Mouse (Mus musculus): ENCODE results near the gene Slc43a1.
A peak's percentile ranks its signal among the peaks of the same experiment; 100 is the strongest.
"Not testable (repeated sequence)": the region's sequence is repeated elsewhere in the genome, so short reads cannot be mapped to it uniquely, and the experiment has no call there.

Gene Slc43a1

DNA sequence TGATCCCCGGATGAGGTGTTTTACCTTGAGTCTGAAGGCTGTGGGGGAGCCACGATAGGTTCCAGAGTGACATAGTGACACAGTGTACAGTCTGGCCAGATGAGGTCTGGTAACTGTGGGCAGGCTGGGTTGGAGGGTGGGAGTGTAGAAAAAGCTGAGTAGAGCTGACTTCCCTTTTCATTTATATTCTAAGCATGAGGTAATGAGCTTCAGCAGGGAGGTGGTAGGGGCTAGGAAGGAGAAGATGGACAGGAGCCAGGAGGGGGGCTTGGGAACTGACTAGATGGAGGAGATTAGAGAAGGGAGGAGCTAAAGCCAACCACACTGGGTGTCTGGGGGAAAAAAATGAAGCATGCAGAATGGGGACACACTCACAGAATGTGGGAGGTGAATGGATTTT lies 30.3 kb downstream of the Slc43a1 start:
- no peak for DNase-seq

GRCm38 (mm10) chr2:84870623-84871160 lies 32.0 kb downstream of the Slc43a1 start:
- peak; percentile 34 for DNase-seq

DNA sequence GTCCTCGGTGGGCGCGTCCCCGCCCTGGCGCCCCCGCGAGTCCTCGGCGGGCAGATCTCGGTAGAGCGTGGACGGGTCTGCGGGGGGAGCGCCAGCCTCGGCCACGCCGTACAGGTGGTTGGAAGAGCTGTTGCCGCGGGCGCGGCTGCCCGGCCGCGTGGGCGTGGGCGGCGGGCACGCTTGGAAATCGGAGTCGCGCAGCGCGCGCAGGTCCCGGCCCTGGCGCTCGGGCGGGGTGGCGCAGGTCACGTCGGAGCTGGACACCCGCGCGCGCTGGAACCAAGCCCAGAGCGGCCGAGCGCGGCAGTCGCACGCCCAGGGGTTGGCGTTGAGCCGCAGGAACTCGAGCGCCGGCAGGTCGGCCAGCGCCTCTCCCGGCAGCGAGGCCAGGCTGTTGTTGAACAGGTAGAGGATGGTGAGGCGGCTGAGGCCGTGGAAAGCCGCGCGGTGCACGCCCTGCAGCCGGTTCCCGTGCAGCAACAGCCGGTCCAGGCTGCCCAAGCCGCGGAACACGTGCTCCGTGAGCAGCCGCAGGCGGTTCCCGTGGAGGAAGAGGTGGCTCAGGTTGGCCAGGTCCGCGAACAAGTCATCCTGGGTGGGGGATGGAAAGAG lies 33.6 kb downstream of the Slc43a1 start:
- peak; percentile 78 for DNase-seq

- no peak for DNase-seq
Measured at GRCm38 (mm10) chr2:84875842-84876241, 37.2 kb downstream of the Slc43a1 start.

GRCm38 (mm10) chr2:84880590-84880989 lies 41.9 kb downstream of the Slc43a1 start:
- no peak for DNase-seq

DNA sequence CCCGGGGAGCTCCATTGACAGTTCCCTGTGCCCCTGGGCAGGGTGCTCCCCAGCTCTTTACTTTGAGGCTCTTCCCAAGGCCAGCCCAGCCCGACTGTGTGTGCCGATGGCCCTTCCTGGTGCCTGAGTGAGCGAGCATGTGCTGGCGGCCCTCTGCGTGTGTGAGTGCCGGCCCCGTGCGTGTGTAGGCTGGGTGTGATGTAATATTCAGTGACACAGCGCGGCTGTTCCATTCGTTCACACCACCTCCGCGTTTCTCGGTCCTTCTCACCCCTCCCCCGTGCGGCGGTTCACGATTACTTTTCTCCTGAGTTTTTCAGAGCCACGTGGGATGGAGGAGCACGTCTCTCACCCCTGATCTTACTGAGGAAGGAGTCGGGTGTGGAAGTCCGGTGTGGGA lies 44.0 kb downstream of the Slc43a1 start:
- DNase-seq = peak; percentile 38

DNA sequence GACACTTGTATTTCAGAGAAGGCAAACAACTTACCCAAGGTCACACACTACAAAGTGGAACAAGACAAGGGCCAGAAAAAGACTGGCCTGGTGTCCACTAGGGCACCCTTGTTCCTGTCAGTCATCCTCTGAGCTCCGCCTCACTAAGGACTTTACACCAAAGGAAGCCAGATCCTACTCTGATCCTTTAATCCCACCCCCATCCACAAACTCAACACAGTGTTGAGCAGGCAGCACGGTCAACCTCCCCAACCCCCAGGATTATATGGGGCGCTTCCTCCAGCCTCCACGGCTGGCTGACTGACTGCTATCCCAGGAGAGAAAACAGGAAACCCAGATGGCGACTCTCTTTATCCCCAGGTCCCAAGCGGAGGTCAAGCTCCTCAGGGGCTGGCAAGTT lies 44.4 kb downstream of the Slc43a1 start:
- DNase-seq = no peak

GRCm38 (mm10) chr2:84883530-84883929 lies 44.9 kb downstream of the Slc43a1 start:
- DNase-seq = no peak

DNA sequence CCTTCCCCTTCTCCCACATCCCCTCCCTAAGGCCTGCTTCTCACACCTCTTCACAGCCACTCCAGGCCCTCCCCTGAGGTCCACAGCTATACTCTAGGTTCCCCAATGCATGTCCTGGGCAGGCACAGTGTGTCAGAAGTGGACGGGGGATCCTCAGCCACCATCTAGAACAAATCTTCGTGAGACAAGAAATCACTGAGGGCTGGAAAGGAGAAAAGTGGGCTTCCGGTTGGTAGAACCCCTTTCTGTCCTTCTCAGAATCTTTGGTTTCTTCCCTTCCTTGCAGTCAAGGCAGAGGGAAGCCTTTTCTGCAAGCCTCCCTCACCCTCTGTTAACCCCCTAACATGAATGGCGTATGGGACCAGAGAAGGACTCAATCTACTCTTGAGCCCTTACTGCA lies 45.3 kb downstream of the Slc43a1 start:
- peak; percentile 1 for DNase-seq

DNA sequence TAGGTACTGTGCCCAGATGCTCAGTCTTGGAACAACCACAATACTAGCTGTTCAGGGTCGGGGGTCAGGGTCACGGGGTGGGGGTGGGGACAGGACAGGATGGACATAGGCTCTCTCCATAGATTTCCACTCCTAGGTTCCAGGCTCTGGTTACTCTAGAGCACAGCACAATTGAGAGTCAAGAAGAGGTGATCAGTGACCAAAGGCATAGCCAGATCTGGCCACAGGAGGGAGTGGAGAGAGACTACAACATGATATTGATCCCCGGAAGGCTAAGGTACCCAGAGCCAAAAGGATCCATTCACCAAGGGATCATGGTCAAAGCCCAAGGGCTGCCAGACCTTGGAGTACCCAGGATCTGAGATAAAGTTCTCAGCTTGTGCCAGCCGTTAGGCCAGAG lies 46.0 kb downstream of the Slc43a1 start:
- peak; percentile 2 for DNase-seq

DNA sequence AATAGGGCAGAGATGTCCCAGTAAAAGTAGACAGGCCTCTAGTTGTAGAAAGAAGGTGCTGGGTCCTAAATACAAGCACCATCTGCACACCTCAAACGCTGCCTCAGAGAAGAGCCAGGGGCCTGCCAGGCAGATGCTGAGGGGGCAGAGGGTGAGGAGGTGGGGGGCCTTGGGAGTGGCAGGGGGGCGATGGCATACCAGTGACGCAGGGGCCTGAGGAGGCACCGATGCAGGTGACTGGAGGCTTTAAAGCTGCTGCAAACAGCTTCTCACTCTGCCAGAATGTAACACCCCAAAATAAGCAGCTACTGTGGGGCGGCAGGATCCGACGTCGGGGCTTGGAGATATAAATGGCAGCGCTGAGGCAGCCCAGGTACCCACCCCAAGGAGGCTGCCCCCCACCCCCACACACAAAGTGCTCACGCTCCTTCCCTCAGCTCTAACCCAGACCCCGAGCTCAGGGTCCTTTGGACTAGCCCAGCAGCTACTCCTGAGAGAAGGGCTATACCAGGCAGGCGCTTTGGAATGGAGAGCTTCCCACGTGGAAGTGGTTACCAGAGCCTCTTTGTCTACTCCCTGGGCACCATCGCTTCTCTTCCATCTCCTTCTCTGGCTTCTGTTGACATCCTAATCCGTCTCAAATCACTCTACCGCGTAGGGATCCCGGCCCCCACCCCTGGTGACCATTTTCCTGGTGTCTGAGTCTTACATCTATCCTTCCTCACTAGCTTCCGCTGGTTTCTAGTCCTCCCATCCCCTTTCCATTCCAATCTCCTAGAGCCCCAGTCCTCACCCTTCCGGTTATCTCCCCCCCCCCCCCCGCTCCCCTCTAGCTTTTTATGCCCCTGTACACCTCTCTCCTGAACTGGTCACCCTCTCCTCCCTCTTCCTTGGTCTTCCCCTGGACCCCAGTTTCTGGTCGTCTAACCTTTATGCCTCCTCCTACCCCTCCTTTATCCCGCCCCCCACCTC lies 46.7 kb downstream of the Slc43a1 start:
- DNase-seq = peak; percentile 4

- DNase-seq = peak; percentile 25
Measured at GRCm38 (mm10) chr2:84886234-84886731, 47.6 kb downstream of the Slc43a1 start, which contains the start of gene Rtn4rl2. Rtn4rl2 (minus strand) TSS chr2:84886710.

DNA sequence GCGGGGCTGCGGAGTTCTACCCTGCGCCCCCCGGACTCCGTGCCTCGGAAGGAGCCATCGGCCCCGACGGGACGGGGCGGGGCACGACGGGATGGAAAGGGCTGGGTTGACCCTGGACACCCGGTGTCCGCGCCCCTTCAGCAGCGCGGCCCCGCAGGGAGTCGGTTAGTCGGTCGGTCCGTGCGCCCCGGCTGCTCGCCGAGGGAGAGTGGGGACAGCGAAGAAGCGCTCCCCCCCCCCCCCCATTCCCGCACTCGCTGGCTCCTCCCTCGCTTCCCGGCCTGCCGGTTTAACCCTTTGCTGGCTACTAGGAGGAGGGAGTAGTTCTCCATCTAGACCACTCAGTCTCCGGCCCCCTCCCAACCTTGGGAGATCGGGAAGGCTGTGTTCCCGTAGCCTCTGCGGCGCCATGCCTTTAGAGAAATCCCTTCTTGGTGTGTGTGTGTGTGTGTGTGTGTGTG lies 48.2 kb downstream of the Slc43a1 start:
- DNase-seq = peak; percentile 53

- DNase-seq = peak; percentile 29
Measured at GRCm38 (mm10) chr2:84887411-84888271, 49.0 kb downstream of the Slc43a1 start.

DNA sequence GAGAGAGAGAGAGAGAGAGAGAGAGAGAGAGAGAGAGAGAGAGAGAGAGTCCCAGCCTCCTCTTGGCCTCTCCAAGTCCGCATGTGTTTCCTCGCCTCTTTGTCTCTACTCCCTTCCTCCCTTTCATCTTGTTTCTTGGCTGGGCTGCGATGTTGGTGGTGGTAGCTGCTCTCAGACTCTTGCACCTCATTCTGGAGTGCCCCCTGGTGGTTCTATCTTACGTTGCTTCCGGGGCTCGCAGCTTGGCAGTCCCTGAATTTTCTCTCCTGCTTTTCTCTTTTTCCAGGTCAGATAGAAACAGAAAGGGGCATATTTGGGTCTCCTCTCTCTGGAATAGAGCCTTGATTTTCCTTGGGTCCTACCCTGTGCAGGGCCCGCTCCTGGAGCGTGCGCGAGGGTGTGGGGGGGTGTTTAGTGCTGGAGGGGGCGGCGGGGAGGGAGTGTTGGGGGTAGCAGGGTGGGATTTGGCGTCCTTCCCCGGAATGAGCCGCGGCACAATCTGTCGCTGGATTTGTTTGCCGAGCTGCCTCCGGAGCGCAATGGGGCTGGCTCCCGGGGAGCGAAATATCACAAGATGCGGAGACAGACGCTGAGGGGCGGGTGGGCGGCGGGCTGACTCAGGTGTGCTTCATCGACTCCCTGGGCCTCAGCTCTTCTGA lies 50.1 kb downstream of the Slc43a1 start:
- peak; percentile 83 for DNase-seq

DNA sequence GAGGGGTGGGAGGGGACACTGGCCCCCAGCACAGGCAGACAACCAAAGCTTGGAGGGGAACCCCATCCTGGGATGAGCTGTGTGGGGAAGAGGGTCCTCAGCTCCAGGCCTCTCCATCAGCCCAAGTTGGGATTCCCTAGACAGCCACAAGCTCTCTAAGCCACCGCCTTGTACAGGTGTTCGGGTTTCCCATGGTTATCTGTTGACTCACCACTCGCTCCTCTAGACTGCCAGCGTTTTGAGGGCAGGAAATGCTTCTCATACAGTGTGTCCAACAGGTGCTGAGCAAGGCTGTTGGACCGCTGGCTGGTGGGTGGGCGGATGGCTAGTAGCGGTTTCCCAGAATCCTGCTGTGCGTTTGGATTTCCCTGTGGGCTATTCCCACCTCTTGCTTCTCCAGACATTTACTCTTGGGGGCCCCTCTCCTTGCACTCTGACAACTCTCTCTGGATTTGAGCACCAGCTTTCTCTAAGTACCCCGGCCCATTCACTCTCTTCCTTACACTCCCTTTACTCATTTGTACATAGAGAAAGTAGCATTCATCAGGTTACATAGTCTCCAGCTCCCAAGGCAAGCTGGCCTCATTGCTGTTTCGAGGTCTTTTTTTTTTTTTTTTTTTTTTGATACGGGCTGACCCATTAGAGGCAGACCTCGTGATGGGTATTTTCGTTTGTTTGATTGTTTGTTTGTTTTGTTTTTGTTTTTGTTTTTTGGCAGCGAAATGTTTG lies 50.8 kb downstream of the Slc43a1 start:
- peak; percentile 8 for DNase-seq

DNA sequence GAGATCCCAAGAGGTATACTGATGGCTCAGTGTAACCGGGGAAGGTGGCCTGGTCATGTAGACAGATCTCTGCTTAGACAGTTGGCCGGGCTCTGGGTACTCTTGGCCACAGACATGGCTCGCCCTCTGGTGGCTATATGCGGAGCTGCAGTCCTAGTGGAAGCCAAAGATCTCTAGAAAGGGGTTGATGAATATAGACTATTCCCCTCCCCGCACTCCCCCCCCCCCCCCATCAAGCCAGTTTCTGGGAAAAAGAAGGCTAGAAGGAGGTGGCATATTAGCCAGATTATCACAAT lies 51.3 kb downstream of the Slc43a1 start:
- peak; percentile 89 for DNase-seq

DNA sequence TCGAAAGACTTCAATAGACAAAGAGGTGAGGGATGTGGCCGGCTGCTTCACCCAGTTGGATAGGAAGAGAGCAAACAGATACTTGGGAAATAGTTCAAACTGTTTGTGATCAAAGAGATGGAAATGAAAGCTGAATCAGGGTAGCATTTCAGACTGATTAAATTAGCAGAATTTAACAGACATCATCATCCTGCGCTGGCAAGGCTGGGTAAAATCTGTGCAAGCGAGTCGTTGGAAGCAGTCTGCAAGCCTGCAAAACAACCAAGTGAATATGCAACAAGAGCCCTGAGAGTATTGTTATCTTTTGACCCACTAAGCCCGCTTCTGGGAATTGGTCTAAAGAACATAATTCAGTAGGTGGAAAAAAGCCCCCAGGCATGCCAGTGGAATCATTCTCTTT lies 54.7 kb downstream of the Slc43a1 start:
- no peak for DNase-seq

DNA sequence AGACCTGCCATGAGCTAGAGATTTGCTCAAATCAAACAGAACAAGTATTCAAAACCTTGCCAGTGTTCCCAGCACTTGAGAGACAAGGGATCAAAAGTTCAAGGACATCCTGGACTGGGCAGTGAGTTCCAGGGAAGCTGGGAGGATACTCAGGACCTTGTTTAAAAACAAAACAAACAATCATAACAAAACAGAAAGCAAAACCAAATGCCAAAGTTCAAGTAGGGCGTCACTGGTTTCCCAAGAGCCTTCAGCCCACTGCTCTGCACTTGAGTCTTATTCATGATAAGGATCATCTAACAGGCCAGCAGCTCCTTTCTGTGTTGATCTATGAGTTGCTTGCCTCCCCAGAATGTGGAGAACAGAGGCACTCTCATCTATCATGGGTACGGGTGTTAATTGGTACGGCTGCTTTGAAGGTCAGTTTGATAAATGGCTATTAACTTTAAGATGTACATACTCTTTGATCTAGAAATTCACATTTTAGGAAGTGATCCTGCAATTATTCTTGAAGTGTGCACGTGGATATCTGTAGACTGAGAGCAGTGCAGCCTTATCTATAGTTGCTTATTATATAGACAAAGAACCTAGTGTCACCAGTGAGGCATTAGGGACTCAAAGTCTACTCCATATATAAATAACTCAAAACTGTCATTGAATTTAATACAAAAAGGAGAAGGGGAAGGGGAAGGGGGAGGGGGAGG lies 57.0 kb downstream of the Slc43a1 start:
- DNase-seq = peak; percentile 3

GRCm38 (mm10) chr2:84896686-84897085 lies 58.0 kb downstream of the Slc43a1 start:
- not testable (repeated sequence) for DNase-seq

- DNase-seq = no peak
Measured at GRCm38 (mm10) chr2:84912722-84913121, 74.1 kb downstream of the Slc43a1 start.

All from kidney, postnatal 10 days (tissue).